Mouse (Mus musculus) liver, postnatal 0 days (tissue): ENCODE measurements around the gene 4430402I18Rik.

Experiments
- CTCF ChIP-seq: sonication (generic); IDR thresholded peaks from 2 replicates; pipeline ENCODE4 v1.5.1; 2016; ENCODE audit warnings: antibody characterized with exemption, low read depth
- EP300 ChIP-seq: IDR thresholded peaks from 2 replicates; pipeline ENCODE4 v1.6.1; 2016; ENCODE audit warnings: antibody characterized with exemption, low read depth, mild to moderate bottlenecking

DNA sequence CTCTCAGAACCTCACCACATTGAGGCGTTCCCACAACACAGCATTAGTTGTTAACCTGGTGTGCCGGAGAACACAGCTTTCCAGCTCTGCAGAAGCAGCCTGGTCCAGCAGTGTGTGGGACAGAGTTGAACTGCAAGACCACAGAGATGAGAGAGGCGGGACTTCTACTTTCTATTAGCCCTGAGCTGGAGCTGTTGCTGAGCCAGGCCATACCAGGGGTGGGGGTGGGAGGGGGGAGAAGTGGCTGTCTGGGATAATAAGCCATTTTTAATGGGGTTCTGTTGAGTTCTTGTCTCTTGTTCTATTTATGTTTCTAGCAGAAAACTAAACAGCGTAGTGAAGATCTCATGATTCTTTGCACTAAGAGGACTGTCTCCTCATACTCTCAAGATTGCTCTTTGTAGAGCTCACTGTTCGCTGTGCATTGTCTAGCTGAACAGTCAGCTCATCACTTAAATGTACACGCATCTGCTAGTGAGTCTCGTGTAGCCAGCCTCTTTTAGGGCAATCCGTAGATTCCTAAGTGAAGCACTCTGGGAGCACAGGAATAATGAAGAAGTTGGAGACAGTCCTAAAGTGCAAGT lies 64.0 kb downstream of the 4430402I18Rik start:
- TF ChIP-seq CTCF (no peak), EP300 (no peak)
